Mouse (Mus musculus) gastrocnemius, postnatal 4 days (tissue): ENCODE measurements around the gene Plin3. TPM values are rescaled to one million over a fixed set of nuclear protein-coding genes. Genes with fewer than 3 reads are reported as not detected.
A peak's percentile ranks its signal among the peaks of the same experiment; 100 is the strongest.

Source experiments
- DNase-seq, 2 experiments: peaks; one replicate each; pipeline ENCODE4 v3.0.0; 2021 to 2022; ENCODE audit warnings: low spot score in 2 of 2, mixed read lengths in 2 of 2
- long read RNA-seq, 2 experiments: library from polyadenylated mRNA; stranded (forward); transcript quantifications; one replicate each; pipeline ENCODE4 v2.0.0; 2021
- total RNA-seq, 2 experiments: library from RNA; stranded (reverse); gene quantifications; 2 replicates each; pipeline ENCODE4 v1.2.3; 2021

Plin3 gene
- 10 to 100 TPM; 59.0 to 60.6 TPM for total RNA-seq
- long read RNA-seq, experiment 1, transcript Plin3-201 (8 exons, 3,645 nt), result major isoform, 49 of 69 reads
- long read RNA-seq, experiment 1, partial matches to known transcripts, result 13 of 69 reads
- long read RNA-seq, experiment 1, other reads (novel, unspliced or antisense), result 7 of 69 reads
- long read RNA-seq, experiment 2, transcript Plin3-201 (8 exons, 3,645 nt), result major isoform, 56 of 74 reads
- long read RNA-seq, experiment 2, partial matches to known transcripts, result 15 of 74 reads
- long read RNA-seq, experiment 2, other reads (novel, unspliced or antisense), result 3 of 74 reads

DNA sequence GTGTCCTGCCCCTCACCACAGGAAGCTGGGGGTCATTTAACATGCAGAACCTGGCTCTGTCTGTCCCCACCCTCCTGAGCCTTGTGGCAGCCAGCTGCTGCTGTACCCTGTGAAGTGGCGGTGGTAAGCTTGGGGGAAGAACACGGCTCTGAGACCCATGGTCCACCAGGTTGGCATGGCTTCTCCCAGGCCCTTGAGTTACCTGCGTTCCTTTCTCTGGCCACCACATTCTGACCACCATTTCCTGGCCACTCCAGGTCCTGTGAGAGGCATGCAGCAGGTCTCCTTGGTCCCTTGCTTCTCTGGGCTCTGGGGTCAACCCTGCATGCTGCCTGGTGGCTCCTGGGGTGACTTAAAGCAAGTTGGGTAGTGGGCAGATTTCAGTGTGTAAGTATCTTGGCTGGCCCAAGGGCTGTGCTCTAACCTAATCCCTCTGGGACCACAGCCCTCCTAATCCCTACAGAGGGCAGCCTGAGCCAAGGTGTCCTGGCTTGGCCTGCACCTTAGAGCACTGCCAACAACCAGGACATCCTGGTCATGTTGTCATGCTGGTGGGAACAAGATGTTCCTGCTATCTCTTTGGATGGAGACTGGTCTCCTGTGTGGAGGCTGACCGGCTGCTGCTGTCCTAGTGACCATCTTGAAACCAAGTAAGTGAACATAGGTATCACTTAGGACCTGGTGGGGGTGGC lies at the start of gene Plin3:
Gene Plin3 (minus strand): TSS at position 343 of the 692 bp plus-strand sequence.
- no peak for DNase-seq

DNA sequence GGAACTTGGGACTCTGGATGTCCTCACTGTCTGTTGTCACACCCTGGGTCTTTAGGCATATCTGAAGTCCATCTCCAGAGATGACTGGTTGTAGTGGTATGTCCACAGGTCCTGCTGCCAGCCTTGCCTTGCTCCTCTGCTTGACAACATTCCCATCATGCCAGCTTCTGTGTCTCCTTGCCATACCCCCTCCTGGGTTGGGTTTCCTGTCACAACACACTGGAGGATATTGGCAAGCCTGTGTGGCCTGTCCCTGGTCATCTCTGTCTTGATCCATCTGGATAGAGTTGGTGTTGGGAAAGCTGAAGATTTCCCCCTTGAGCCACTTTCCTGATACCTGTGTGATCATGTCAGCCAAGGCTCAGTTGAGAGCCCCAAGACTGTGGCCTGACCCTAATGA lies 48.0 kb upstream of the Plin3 start:
- DNase-seq, result no peak

DNA sequence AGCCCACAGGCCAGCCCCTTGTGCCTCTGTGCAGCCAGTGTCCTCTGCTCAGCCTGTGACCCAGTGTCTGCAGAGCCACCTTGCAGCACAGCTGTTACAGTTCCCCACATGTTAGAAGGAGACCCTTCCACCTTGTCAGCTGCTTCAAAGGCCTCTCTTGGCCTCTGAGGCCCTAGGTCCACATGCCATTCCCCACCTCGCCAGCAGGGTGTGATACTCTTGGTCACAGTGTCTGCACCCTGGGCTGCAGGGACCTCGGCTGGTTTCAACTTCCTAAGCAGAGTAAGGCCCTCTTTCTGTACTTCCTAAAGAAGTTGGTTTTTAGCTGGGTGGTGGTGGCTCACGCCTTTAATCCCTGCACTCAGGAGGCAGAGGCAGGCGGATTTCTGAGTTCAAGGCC lies 46.2 kb upstream of the Plin3 start:
- DNase-seq, result peak in 1 of 2 experiments; percentile 35

DNA sequence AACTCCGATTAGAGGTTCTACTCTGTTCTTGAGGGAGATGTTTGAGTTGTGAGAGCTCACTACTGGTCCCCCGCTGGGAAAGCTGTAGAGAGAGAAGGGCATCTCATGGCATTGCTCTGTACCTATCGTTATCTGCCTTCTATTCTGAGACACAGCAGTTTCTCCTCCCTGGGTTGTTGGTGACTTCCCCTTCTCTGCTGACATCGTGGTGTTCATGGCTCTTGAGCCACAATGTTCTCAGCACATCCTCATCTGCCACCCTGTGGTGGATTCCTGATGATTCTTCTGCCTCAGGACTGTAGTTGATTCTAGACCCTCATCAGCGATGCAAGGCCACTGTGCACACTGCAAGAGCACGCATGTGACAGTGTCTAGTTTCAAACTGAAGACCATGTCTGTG lies 45.1 kb upstream of the Plin3 start:
- DNase-seq, result no peak

DNA sequence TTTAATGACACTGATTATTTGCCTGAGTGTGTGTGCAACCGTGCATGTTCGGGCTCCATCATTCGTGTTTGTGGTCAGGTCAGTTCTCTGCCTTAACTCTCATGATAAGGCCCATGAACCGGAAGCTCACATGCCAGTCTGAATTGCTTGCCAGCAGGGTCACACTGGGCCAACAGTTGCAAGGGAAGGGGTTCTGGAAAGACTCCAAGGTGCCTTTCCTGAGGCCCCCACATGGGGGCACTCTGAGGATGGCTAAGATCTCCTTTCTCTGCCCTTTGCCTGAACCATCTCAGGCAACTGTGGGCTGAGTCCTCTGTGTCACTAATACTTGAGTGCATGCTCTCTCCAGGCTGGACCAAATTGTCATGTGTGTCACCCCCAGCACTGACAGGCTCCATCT lies 44.5 kb upstream of the Plin3 start:
- peak in 1 of 2 experiments; percentile 48 for DNase-seq

DNA sequence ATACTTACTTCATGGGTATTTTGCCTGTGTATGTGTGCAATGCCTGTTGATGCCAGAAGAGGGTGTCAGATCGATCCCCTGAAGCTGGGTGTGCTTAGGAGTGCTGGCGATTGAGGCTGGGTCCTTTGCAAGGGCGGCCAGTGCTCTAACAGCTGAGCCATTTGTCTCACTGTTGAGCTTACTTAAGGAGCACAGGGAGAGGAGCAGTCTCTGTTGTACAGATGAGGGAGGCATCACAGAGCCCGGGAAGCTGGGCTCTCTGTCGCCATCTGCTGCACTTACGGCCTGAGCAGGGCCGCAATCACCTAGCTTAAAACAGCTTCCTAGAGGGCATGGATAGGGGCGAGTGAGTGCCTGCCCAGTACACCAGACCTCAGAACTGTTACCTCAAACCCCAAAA lies 40.3 kb upstream of the Plin3 start:
- DNase-seq, result no peak

DNA sequence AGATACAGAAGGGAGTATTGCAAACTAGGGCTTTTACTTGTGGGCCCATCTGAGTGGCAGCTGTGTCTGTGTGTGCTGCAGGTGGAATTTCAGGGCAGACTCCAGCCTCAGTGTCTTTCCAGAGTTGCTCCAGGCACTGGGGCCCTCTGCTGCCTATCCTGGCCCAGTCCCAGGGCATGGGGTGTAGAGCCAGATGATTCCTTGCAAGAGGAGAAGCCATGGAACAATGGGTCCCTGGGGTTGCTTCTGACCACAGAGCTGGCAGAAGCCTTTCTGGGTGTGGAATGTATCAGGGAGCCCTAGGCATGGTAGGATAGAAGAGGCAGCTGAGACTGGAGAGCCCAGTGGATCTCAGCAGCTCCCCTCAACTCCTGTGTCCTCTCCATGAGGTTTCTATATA lies 38.6 kb upstream of the Plin3 start:
- no peak for DNase-seq

DNA sequence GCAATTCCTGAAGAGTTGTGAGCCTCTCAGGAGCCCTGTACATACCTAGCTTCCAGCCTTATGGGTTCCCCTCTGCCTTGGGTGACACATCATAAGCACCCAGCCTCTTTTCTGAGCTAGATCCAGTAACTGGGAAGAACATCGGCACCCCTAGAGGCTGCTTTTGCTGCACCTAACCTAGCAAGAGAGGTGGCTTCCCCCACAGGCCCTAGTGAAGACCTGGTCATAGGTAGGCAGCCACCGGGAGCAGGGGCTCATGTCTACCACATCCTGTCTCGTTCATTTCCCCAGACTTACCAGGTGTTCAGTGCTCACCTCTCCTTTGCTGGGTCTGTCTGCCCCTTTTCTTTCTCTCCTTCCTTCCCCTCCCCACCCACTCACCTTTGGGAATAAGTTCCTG lies 37.7 kb upstream of the Plin3 start:
- DNase-seq, result no peak

DNA sequence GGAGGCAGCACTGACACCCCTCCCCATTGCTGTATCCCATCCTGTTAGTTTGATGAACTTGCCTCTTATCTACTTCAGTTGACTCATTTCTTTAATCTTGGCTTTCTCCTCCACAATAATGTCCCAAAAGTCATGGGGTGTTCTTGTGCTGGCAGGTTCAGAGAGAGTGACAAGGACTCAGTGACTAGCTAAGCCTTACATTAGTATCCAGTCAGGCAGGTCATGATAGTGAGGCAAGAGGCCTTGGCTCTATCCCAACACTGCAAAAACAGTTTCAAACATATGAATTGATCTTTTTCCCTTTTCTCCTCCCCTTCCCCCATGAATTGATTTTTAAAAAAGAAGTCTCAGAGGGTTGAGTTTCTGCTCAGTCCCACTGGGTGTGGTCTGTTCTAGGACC lies 36.6 kb upstream of the Plin3 start:
- DNase-seq, result no peak

DNA sequence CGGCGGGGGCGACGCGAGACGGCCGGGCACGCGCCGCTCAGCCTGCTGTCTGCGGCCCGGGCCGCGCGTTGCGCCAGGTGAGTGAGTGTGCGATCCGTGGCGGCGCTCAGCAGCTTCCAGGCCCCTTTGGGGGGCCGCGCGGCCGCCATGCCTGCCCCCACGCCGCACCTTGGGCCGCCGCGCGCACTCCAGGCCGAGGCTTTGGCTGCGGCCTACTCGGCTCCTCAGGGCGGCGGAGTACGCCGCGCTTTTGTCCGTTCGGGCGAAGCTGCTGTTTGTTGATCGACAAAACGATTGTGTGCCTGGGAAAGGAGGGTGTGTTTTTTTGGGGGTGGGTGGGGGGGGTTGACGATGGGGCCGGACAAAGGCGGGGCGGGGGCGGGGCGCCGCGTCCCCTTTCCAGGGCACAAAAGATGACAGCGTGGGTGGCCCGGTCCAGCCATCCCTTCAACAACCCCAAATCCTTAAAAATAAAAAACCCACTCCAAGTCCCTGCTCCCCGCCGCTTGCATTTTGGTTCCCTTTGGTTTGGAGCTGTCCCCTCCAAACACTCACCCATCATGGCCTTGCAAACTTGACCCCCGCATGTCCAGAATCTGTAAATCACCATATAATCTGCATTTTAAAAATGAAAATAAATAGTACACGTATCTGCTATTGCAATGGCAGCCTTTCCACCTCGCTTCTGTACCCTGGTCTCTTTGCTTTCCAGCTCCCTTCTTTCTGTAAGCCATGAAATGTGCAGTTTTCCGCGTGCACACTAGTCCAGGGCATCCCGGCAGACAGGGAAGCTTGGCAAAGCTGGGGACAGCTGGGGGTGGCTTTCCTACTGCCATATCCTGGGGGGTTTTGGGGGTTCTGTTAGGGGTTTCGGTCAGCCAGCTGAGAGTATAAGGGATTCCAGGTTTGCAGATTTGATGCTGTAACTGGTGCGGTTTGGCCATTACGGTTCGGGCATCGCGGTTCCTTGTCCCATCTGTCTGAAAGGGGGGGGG lies 33.8 kb upstream of the Plin3 start:
- peak in 1 of 2 experiments; percentile 25 for DNase-seq

DNA sequence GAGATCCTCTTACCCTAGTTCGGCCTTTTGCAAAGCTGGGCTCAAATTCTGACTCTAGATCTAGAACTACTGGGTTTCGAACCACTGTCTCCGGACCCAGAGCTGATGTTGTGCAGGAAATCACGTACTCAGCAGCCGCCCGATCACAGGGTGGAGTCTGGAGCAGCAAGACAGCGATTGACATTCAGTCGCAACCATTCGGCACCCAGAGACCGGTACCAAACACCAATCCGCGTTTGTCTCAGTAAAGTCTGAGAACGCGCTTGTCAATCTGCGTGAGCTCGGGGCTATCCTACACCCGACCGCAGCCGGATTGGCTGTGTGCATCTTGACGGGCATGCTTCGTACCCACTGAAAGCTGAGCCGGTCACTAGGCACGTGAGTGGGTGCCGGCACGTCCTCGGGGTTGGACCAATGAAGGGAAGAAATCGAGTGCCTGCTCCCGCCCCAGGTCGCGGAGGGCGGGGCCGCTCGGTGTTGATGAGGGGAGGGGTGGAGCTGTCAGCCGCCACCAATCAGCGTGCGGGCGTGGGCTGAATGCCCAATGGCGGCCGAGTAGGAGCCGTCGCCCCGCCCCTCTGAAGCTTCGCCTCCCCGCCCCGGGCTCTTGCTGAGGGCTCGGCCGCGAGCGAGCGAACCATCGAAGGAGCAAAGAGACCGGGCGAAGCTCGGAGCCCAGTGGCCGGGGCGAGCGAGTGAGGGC lies 32.9 kb upstream of the Plin3 start, which contains the start of gene Kdm4b:
Gene Kdm4b (plus strand): TSS at position 613 of the 703 bp plus-strand sequence.
- DNase-seq, result peak; percentile 99

DNA sequence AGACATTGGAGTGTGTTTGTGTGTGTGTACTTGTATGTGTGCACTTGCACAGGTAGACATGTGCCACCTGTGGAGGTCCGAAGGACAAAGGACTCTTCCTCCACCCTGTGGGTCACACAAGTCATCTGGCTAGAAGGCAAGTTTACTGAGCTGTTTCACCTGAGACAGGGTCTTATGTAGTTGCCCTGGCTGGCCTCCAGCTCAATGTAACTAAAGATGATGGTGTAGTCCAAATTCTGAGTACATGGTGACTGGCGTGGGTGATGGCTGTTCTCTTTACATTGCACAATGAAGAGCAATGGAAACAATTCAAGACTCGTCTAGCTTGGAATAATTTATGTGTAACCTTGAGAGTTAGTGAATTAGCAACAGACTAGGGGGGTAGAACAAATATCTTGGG lies 31.7 kb upstream of the Plin3 start:
- DNase-seq, result no peak

DNA sequence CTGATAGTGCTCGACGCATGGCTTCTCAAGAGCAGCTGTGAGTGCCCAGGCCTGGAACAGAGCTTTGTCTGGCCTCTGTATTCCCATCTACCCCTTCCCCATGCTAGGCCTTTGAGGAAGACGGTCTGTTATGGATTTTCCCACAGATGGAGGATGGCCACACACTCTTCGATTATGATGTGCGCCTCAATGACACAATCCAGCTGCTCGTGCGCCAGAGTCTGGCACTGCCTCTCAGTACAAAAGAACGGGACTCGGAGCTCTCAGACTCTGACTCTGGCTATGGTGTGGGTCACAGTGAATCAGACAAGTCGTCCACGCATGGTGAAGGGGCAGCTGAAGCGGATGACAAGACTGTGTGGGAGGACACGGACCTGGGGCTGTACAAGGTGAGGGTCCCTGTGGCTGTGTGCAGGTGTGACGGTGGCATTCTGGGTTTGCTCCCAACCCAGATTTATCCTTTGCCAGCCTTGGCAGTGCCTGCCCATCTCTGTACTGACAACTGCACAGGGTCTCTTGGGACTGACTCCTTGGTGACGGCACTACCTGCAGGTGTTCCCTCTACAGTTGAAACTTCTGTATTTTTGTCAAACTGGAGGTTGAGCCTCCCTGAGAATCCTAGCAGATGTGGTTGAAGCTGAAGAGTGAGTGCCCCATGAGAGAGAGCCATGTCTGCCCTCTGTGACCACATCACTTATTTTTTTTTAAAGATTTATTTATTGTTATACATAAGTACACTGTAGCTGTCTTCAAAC lies 16.7 kb upstream of the Plin3 start:
- no peak for DNase-seq

DNA sequence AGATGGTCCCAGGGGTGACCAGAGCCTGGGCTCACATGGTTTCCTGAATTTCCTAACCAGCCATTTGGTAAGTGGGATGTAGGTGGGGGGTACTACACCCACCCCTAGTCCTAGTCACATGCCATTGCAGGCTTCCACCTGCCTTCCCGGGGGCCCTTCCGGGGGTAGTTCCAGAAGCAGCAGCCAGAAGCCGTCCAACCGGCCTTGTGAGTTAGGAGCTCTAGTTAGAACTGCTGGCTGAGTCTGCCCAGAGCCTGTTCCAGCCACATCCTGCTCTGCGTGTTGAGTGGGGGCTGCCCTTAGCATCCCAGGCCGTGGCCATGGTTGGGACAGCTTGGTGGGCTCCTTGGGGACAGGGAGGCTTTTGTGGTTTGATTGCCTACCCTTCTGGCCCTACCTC lies 15.4 kb upstream of the Plin3 start:
- DNase-seq, result no peak

DNA sequence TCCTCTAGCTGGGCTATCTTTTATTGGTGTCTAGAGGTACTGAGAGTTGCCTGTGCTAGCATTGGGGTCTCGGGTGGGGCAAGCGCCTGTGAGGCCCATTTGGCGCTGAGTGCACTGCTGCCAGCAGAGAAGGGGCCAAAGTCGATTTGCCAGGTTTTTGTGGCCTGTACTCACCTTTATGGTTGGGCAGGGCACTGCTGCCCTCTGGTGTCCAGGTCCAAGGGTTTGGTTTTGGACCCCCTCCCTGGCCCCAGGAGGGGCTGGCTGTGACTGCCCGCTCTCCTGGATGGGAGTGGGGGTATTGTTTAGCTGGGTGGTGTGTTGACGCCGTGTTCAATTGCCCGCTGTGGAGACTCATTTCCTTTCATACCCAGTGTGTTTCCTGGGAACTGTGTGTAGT lies 13.2 kb upstream of the Plin3 start:
- DNase-seq, result no peak

DNA sequence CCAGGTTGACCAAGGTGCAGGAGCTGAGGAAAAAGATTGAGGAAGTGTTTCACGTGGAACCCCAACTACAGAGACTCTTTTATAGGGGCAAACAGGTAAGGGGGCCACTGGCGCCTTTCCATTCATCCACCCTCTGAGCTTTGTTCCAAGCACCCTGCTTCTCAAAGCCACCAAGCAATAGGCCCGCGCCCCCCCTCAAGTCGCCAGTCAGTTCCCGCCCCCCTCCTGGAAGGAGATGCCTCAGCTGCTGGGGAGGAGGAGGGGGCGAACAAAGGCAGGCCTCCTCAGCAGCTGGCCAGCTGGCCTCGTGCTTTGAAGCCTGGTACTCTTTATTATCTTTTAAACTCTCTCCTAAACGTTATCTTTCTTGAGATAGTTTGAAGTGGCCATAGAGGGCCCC lies 12.5 kb upstream of the Plin3 start:
- DNase-seq, result no peak

DNA sequence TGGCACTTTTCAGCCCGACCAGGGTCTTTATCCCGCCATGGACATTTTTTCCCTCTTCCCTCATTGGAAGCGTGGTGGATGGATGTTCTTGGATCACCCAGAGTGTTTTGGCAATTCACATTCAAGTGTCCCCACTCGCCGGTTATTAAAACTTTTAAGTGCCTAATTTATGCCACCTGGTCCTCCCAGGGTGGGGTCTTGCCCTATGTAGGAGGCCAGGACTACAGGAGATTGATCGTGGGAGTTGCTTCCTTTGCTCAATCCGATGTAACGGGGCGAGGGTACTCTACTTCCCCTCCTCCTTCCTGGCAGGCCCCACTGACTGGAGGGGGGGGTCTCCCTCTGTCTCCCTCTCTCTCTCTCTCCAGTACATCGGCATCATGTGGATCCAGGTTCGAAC lies 12.0 kb upstream of the Plin3 start:
- no peak for DNase-seq

DNA sequence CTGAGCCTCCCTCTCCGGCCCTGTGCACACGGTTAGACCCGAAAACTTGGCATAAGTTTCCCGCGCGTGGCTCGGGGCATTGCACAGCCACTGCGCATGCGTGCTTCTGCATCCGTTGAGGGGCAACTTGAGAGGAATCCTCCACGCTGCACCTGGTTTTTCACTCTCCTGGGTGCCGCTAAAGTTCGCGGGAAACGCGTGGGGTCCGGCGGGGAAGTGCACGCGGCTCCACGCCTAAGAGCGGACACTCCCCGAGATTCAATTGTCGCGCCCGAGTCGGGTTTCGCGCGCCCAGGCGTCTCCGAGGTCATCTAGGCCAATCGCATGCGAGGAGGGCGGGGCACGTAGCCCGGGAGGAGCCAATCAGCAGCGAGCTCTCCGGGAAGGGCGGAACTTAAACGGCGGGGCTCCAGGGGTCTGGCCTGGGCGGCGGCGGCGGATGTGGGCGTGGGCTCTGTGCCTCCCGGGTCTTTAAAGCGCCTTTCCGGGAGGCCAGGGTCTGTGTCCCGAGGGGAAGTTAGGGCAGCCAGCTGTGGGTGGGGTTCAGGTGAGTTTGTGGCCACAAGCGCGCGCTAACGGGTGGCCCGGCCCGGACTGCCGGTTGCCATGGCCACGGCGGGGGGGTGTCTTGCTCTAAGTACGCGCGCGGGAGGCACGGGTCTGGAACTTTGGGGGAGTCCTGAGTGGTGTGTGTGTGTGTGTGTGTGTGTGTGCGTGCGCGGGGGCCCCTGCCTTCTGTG lies 11.3 kb upstream of the Plin3 start:
- DNase-seq, result peak; percentile 95 to 97

DNA sequence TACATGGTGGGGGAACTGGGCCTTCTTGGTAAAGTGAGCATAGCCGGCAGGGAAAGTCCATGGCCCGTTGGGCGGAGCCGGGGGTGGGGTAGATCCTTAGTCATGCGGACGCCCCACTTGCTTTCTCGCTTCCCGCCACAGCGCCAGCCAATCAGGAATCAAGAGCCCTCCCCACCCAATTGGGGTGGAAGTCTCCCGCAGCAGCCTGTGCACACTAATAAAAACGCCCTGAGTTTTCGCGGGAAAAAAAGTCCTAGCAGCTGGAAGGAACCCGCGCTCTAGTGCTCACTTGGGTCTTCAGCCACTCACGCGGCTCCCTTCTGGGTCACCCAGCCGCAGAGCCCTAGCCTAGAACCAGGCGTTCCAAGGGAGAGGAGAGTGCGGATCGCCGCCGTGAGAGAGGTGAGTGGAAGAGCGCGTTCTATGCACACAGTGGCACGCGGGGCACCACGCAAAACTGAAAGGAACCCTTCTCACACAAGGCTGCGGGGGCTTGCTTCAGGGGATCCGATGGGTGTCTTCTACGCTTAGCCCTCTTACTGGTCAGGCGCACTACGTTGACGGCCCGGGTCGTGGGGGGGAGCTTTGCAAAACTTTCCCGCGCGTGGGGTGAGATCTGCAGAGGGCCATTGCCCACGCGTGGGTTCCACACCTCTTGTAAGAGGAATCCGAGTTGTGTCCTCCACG lies 10.6 kb upstream of the Plin3 start, which contains the start of gene Uhrf1:
Gene Uhrf1 (plus strand): TSS at position 162 of the 687 bp plus-strand sequence.
- DNase-seq, result peak; percentile 70 to 88
